Mouse (Mus musculus) stomach, postnatal 0 days (tissue): ENCODE measurements around the gene Abhd14b.

Experiments
- CTCF ChIP-seq: IDR thresholded peaks from 2 replicates; pipeline ENCODE4 v1.5.1; 2016; ENCODE audit warnings: antibody characterized with exemption, low read depth, mild to moderate bottlenecking, moderate library complexity
- EP300 ChIP-seq: optimal IDR thresholded peaks from 2 replicates; pipeline ENCODE3; 2016; ENCODE audit warnings: antibody characterized with exemption

DNA sequence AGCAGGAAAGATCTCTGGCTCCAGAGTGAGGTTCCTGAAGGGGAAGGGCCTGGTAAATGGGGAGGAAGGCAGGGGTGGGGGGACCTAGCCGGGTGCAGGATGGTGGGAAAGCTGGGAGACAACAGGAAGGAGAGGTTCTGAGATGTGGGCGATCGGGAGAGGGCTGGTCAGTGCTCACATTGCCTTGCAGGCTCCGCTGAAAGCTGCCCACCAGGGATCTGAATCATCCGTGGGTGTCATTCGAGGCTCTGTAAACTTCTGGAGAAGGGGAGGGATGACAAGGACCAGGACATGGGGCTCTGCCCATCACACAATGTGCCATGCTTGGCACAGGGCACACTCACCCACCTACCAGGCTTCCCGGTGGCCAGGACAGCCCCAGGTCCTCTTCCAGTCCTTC, 13.9 kb upstream of the Abhd14b start:
- TF ChIP-seq CTCF: no peak
- TF ChIP-seq EP300: no peak
